20 mouse cellular contexts compared by ENCODE assay signal in the genomic region with DNA sequence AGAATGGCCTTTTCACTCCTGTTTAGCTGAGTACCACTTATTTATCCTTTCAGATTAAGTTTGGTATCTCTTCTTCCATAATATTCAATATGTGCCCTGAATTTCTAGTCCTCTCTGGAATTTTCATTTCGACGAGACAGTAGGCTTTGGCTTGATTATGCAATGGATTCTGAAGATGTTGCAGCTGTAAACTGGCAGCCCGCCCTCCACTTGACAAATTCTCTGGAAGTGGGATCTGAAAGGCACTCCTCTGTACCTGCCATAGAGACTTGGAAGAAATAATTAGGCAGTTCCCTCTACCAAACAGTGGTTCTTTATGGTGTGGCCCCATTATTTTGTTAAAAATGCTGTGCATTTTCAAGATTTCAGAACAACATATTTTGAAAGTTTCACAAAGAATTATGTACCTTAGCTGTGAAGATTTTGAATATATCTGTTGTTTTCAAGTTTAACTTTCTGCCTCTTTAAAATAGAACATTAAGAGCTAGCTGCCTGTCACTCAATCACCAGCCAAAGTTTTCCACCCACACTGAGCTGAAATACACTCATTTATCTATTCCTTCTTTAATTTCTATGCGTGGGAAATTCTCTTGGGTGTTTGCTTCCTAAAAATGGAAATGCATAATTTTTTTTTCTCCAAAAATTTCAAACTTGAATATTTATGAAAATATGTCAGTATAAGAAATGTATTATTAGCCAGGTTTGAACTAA. TPM values are rescaled to one million over a fixed set of nuclear protein-coding genes. Genes with fewer than 3 reads are reported as not detected.
DNase-seq lines count a peak whose midpoint lies in the region; ATAC-seq lines count a peak whose summit lies in the region.
"Had no signal": no experiment of that assay in that cellular context is flagged by ENCODE, and none has a peak within 500 bp of the region (broad histone marks: within the 10 kb centered on the region; RNA-seq: fewer than 3 reads in every experiment).

No protein-coding gene starts in this region.

- H3K4me1 ChIP-seq in lung, embryonic 16.5 days (replicated peaks; ENCODE audit: control insufficient read depth, insufficient read depth, low read length), result peaks cover 5% of the 10 kb centered on the region; the same call in 1 of the 2 replicates
- H3K4me1 ChIP-seq: embryonic facial prominence, embryonic 13.5 days; forebrain, embryonic 15.5 days; kidney, embryonic 15.5 days; limb, embryonic 10.5 days had no signal

- peak overlapping the region; percentile 85 for H3K27ac ChIP-seq in lung, embryonic 16.5 days (ENCODE audit: low read length)
- H3K27ac ChIP-seq: embryonic facial prominence, embryonic 13.5 days; forebrain, embryonic 15.5 days; hindbrain, postnatal 0 days; kidney, embryonic 15.5 days; limb, embryonic 10.5 days had no signal

- intact Hi-C loops in left cerebral cortex, postnatal 4 days (cut with DNase I), result no loop called here

- H3K9ac ChIP-seq in lung, embryonic 16.5 days (ENCODE audit: low read length), result no peak overlapping the region
- H3K9ac ChIP-seq: embryonic facial prominence, embryonic 13.5 days; forebrain, embryonic 15.5 days; kidney, embryonic 15.5 days; liver, postnatal 0 days had no signal

- DNase-seq in left cerebral cortex, adult 18-20 months (ENCODE audit: low spot score in 2 of 2), result peak; percentile 22 to 52
- no peak for DNase-seq in left cerebral cortex, postnatal 4 days
- DNase-seq in right cerebral cortex, postnatal 14 days, result peak; percentile 24
- no peak for DNase-seq in right cerebral cortex, postnatal 25 days
- no peak for DNase-seq in adrenal gland, postnatal 25 days
- DNase-seq in urinary bladder, postnatal 36 days (ENCODE audit: low spot score in 2 of 2), result no peak
- DNase-seq: adrenal gland, adult 2 months; cerebellum, adult 9-11 months; gastrocnemius, postnatal 36 days; liver, postnatal 0 days; spleen, adult 18-20 months; thymus, postnatal 36 days had no signal

- no peaks in the 10 kb centered on the region for H3K9me3 ChIP-seq in lung, embryonic 16.5 days (ENCODE audit: control insufficient read depth, low read length)
- H3K9me3 ChIP-seq: embryonic facial prominence, embryonic 13.5 days; forebrain, embryonic 15.5 days; kidney, embryonic 15.5 days; limb, embryonic 10.5 days had no signal

- H3K36me3 ChIP-seq in lung, embryonic 16.5 days (ENCODE audit: control insufficient read depth, insufficient read depth, low read length), result no peaks in the 10 kb centered on the region
- H3K36me3 ChIP-seq: embryonic facial prominence, embryonic 13.5 days; forebrain, embryonic 15.5 days; kidney, embryonic 15.5 days; limb, embryonic 10.5 days had no signal

- H3K4me2 ChIP-seq in lung, embryonic 16.5 days (ENCODE audit: low read depth, low read length), result no peak overlapping the region
- H3K4me2 ChIP-seq: embryonic facial prominence, embryonic 13.5 days; forebrain, embryonic 15.5 days; kidney, embryonic 15.5 days had no signal

- H3K4me3 ChIP-seq in lung, embryonic 16.5 days (ENCODE audit: low read length), result no peak overlapping the region
- H3K4me3 ChIP-seq: embryonic facial prominence, embryonic 13.5 days; forebrain, embryonic 15.5 days; kidney, embryonic 15.5 days; limb, embryonic 10.5 days had no signal

- no peak for ATAC-seq in lung, embryonic 16.5 days (ENCODE audit: low read depth)
- ATAC-seq: forebrain, embryonic 15.5 days; hindbrain, postnatal 0 days; intestine, postnatal 0 days; liver, postnatal 0 days had no signal

- H3K27me3 ChIP-seq in lung, embryonic 16.5 days (ENCODE audit: control insufficient read depth, insufficient read depth, low read depth, low read length), result no peaks in the 10 kb centered on the region
- H3K27me3 ChIP-seq: embryonic facial prominence, embryonic 13.5 days; forebrain, embryonic 15.5 days; kidney, embryonic 15.5 days had no signal

- WGBS in lung, embryonic 16.5 days, result 55% methylated on average over 4 of the region's 4 CpGs

RNA-seq across cellular contexts. Expression of a gene that starts 56.1 kb away (rescaled TPM):
- 100 to 1,000 TPM; 364 to 379 TPM for total RNA-seq in left cerebral cortex, adult 18-20 months (2021)
- total RNA-seq in left cerebral cortex, postnatal 4 days (2021), result 10 to 100 TPM; 88.6 to 95.3 TPM
- 5.1 and 6.6 TPM in 2 replicates for polyA plus RNA-seq in lung, embryonic 16.5 days (2015; fragmentation: Nextera tagmentation; extraction: Ambion mirVana)
- 31.3 and 35.4 TPM in 2 replicates for total RNA-seq in adrenal gland, postnatal 25 days (2021)
- total RNA-seq: hematopoietic stem cell, adult 5-6 weeks had no signal

Comparison
In these comparisons a context has a peak if more than half of its experiments do, and no peak if none do; other contexts are left out.
1. DNase-seq: peak in left cerebral cortex, adult 18-20 months (2 of 2) and right cerebral cortex, postnatal 14 days (single experiment); none in left cerebral cortex, postnatal 4 days (single experiment), right cerebral cortex, postnatal 25 days (single experiment), adrenal gland, postnatal 25 days (single experiment) and urinary bladder, postnatal 36 days (0 of 2).